Mouse (Mus musculus): ENCODE measurements around the gene Rtn4rl1. TPM values are rescaled to one million over a fixed set of nuclear protein-coding genes. Genes with fewer than 3 reads are reported as not detected.
A peak's percentile ranks its signal among the peaks of the same experiment; 100 is the strongest.

Gene Rtn4rl1
- polyA plus RNA-seq, 1 experiment from 2014 or later = 2.4 TPM

DNA sequence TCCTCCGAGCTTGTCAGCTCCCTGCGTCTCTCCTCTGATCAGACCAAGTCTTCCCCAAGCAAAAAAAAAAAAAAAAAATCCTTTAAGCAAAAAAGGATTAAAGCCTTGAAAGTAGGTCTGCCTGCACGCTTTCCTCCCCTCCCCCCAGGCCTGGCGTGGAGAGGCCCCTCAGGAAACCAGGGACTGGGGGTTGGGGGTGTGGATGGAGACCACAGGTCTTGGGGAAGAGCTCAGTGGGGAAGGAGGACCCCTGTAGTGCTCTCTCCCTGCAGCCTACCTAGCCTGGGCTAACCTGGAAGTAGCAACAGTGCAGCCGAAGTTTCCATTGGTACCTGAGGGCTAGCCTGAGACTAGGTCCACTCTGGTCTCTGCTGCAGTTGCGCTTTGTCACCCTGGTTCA, 17.2 kb downstream of the Rtn4rl1 start:
- Histone ChIP-seq H3K36me3 (ENCODE audit: control insufficient read depth, insufficient read depth, low read length) (no peaks in the 10 kb centered on the region), H3K4me2 (replicated peaks; ENCODE audit: low read depth, low read length) (no peak overlapping the region), H3K4me3 (ENCODE audit: low read depth, low read length) (no peak overlapping the region), H3K9me3 (ENCODE audit: control insufficient read depth, low read length) (no peaks in the 10 kb centered on the region), H3K27me3 (ENCODE audit: control insufficient read depth, insufficient read depth, low read length) (no peaks in the 10 kb centered on the region), H3K27ac (ENCODE audit: low read depth, low read length) (no peak overlapping the region), H3K4me1 (replicated peaks; ENCODE audit: control insufficient read depth, insufficient read depth, low read length) (peaks cover 3% of the 10 kb centered on the region; the same call in 1 of the 2 replicates), H3K9ac (ENCODE audit: low read depth, low read length) (no peak overlapping the region)
- no peak for ATAC-seq (ENCODE audit: low FRiP score)
- DNase-seq (ENCODE audit: low spot score) = no peak
- 50% methylated on average over 6 of the region's 6 CpGs for WGBS

GRCm38 (mm10) chr11:75212031-75212667, 18.6 kb downstream of the Rtn4rl1 start:
- Histone ChIP-seq H3K4me1 (replicated peaks; ENCODE audit: control insufficient read depth, insufficient read depth, low read length) (peaks cover 3% of the 10 kb centered on the region; the same call in 1 of the 2 replicates), H3K9ac (ENCODE audit: low read depth, low read length) (no peak overlapping the region), H3K4me2 (replicated peaks; ENCODE audit: low read depth, low read length) (no peak overlapping the region), H3K36me3 (ENCODE audit: control insufficient read depth, insufficient read depth, low read length) (no peaks in the 10 kb centered on the region), H3K9me3 (ENCODE audit: control insufficient read depth, low read length) (no peaks in the 10 kb centered on the region), H3K4me3 (ENCODE audit: low read depth, low read length) (no peak overlapping the region), H3K27ac (ENCODE audit: low read depth, low read length) (peak overlapping the region; percentile 39; the same call in 1 of the 2 replicates), H3K27me3 (ENCODE audit: control insufficient read depth, insufficient read depth, low read length) (no peaks in the 10 kb centered on the region)
- ATAC-seq (ENCODE audit: low FRiP score) (no peak), DNase-seq (ENCODE audit: low spot score) (no peak)
- WGBS = 47% methylated on average over 8 of the region's 8 CpGs

- no peak for DNase-seq (ENCODE audit: low spot score)
- no peaks in the 10 kb centered on the region for H3K36me3 ChIP-seq (ENCODE audit: control insufficient read depth, insufficient read depth, low read length)
- no peak overlapping the region for H3K4me3 ChIP-seq (ENCODE audit: low read depth, low read length)
- ATAC-seq (ENCODE audit: low FRiP score) = no peak
- H3K27ac ChIP-seq (ENCODE audit: low read depth, low read length) = no peak overlapping the region
- H3K4me1 ChIP-seq (replicated peaks; ENCODE audit: control insufficient read depth, insufficient read depth, low read length) = peaks cover 3% of the 10 kb centered on the region; the same call in 1 of the 2 replicates
- H3K9me3 ChIP-seq (ENCODE audit: control insufficient read depth, low read length) = no peaks in the 10 kb centered on the region
- H3K4me2 ChIP-seq (replicated peaks; ENCODE audit: low read depth, low read length) = no peak overlapping the region
- no peak overlapping the region for H3K9ac ChIP-seq (ENCODE audit: low read depth, low read length)
- H3K27me3 ChIP-seq (ENCODE audit: control insufficient read depth, insufficient read depth, low read length) = no peaks in the 10 kb centered on the region
- WGBS = 39% methylated on average over 3 of the region's 3 CpGs
These were observed 19.3 kb downstream of the Rtn4rl1 start for GRCm38 (mm10) chr11:75212876-75213275.

DNA sequence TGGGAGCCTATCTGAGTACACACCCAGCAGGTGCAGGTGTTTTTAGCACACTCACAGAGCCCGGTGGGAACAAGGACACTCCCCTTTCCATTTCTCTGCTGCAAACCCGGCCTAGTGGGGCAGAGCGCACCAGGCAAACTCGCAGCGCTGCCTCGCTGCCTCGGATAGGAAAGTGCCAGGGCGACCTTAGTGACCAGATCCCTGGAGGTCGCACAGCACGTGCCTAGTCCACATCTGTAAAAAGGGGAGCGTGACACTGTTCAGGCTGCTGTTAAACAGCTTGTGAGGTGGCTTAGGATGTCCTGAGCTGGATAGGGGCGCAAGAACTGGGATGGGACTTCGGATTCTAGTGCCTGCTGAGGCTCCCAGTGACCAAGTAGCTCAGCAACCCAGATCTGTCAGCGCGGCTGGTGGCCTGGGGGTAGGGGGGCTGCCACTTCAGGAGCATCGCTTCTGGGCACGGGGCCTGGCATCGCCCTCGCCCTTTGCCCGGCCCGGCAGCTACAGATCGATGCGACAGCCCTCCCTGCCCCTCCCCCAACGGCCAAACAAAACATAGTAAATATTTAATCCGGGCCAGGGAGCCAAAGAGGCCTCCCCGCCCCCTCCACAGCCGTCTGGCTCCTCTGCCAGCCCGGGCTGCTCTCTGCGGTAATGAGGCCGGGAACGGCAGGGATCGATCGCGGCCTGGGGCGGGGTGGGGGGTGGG, 19.9 kb downstream of the Rtn4rl1 start:
- Histone ChIP-seq H3K4me3 (ENCODE audit: low read depth, low read length) (peak overlapping the region; percentile 27), H3K4me2 (replicated peaks; ENCODE audit: low read depth, low read length) (peak overlapping the region; percentile 52), H3K9me3 (ENCODE audit: control insufficient read depth, low read length) (no peaks in the 10 kb centered on the region), H3K27me3 (ENCODE audit: control insufficient read depth, insufficient read depth, low read length) (no peaks in the 10 kb centered on the region), H3K36me3 (ENCODE audit: control insufficient read depth, insufficient read depth, low read length) (no peaks in the 10 kb centered on the region), H3K27ac (ENCODE audit: low read depth, low read length) (peak overlapping the region; percentile 62; the same call in 1 of the 2 replicates), H3K9ac (ENCODE audit: low read depth, low read length) (peak overlapping the region; percentile 53; the same call in 1 of the 2 replicates), H3K4me1 (replicated peaks; ENCODE audit: control insufficient read depth, insufficient read depth, low read length) (peaks cover 3% of the 10 kb centered on the region; the same call in 1 of the 2 replicates)
- WGBS = 4% methylated on average over 33 of the region's 35 CpGs
- peak; percentile 70 for ATAC-seq (ENCODE audit: low FRiP score)
- DNase-seq (ENCODE audit: low spot score) = peak; percentile 76

GRCm38 (mm10) chr11:75214081-75214950, 20.7 kb downstream of the Rtn4rl1 start:
- H3K36me3 ChIP-seq (ENCODE audit: control insufficient read depth, insufficient read depth, low read length) = no peaks in the 10 kb centered on the region
- H3K9ac ChIP-seq (ENCODE audit: low read depth, low read length) = peak overlapping the region; percentile 53; the same call in 1 of the 2 replicates
- H3K9me3 ChIP-seq (ENCODE audit: control insufficient read depth, low read length) = no peaks in the 10 kb centered on the region
- no peaks in the 10 kb centered on the region for H3K27me3 ChIP-seq (ENCODE audit: control insufficient read depth, insufficient read depth, low read length)
- peak overlapping the region; percentile 27 for H3K4me3 ChIP-seq (ENCODE audit: low read depth, low read length)
- H3K4me2 ChIP-seq (replicated peaks; ENCODE audit: low read depth, low read length) = peak overlapping the region; percentile 52
- DNase-seq (ENCODE audit: low spot score) (no peak), ATAC-seq (ENCODE audit: low FRiP score) (peak; percentile 50)
- 16% methylated on average over 12 of the region's 13 CpGs for WGBS
- peaks cover 3% of the 10 kb centered on the region; the same call in 1 of the 2 replicates for H3K4me1 ChIP-seq (replicated peaks; ENCODE audit: control insufficient read depth, insufficient read depth, low read length)
- peak overlapping the region; percentile 62; the same call in 1 of the 2 replicates for H3K27ac ChIP-seq (ENCODE audit: low read depth, low read length)

DNA sequence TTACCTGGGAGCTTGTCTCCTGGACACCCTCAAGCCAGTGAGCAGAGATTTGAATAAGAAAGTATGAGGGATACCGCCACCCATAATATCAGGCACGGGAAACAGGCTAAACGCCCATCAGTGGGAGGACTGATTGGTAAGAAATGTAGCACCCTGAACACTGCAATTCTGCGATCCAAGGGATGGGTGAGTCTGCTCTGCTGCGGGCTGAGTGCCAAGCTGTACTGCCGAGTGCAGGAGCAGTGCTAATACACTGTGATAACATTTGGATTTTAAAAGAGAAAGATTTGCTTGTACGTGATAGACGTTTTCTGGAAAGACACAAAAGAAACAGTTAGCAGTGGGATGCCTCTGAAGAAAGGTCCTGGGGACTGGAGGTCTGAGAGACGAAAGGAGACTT, 26.5 kb downstream of the Rtn4rl1 start:
- H3K9me3 ChIP-seq (ENCODE audit: control insufficient read depth, low read length) = no peaks in the 10 kb centered on the region
- H3K9ac ChIP-seq (ENCODE audit: low read depth, low read length) = no peak overlapping the region
- H3K4me3 ChIP-seq (ENCODE audit: low read depth, low read length) = no peak overlapping the region
- H3K27me3 ChIP-seq (ENCODE audit: control insufficient read depth, insufficient read depth, low read length) = no peaks in the 10 kb centered on the region
- ATAC-seq (ENCODE audit: low FRiP score) (no peak), DNase-seq (ENCODE audit: low spot score) (no peak)
- H3K4me2 ChIP-seq (replicated peaks; ENCODE audit: low read depth, low read length) = no peak overlapping the region
- WGBS = 54% methylated on average over 9 of the region's 9 CpGs
- no peaks in the 10 kb centered on the region for H3K4me1 ChIP-seq (replicated peaks; ENCODE audit: control insufficient read depth, insufficient read depth, low read length)
- no peak overlapping the region for H3K27ac ChIP-seq (ENCODE audit: low read depth, low read length)
- H3K36me3 ChIP-seq (ENCODE audit: control insufficient read depth, insufficient read depth, low read length) = no peaks in the 10 kb centered on the region

- Histone ChIP-seq H3K36me3 (ENCODE audit: control insufficient read depth, insufficient read depth, low read length) (no peaks in the 10 kb centered on the region), H3K27ac (ENCODE audit: low read depth, low read length) (no peak overlapping the region), H3K4me2 (replicated peaks; ENCODE audit: low read depth, low read length) (no peak overlapping the region), H3K9ac (ENCODE audit: low read depth, low read length) (no peak overlapping the region), H3K4me1 (replicated peaks; ENCODE audit: control insufficient read depth, insufficient read depth, low read length) (no peaks in the 10 kb centered on the region), H3K27me3 (ENCODE audit: control insufficient read depth, insufficient read depth, low read length) (no peaks in the 10 kb centered on the region), H3K9me3 (ENCODE audit: control insufficient read depth, low read length) (no peaks in the 10 kb centered on the region), H3K4me3 (ENCODE audit: low read depth, low read length) (no peak overlapping the region)
- no peak for ATAC-seq (ENCODE audit: low FRiP score)
- no peak for DNase-seq (ENCODE audit: low spot score)
- WGBS = 52% methylated on average over 4 of the region's 6 CpGs
These were observed 27.0 kb downstream of the Rtn4rl1 start for GRCm38 (mm10) chr11:75220517-75221145.

DNA sequence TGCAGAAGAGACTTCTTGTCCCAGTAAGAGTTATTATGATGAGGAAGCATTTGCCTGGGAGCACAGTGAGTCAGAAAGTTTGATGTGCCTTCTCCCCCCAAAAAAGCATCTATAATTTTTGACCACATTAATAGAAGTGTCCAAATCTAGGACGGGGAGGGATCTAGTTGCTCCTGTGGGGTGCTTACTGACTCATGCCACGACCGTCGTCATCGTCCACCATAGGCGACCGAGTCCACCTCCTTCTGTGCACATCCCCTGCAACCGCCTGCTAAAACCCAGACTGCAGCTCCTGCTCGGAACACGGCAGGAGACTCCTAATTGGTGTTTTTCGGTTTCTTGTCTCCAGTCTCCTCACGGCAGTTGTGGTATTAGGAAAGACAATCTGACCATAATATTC, 30.5 kb downstream of the Rtn4rl1 start:
- WGBS = 86% methylated on average over 12 of the region's 12 CpGs
- H3K36me3 ChIP-seq (ENCODE audit: control insufficient read depth, insufficient read depth, low read length) = no peaks in the 10 kb centered on the region
- no peaks in the 10 kb centered on the region for H3K4me1 ChIP-seq (replicated peaks; ENCODE audit: control insufficient read depth, insufficient read depth, low read length)
- no peak for ATAC-seq (ENCODE audit: low FRiP score)
- no peaks in the 10 kb centered on the region for H3K9me3 ChIP-seq (ENCODE audit: control insufficient read depth, low read length)
- DNase-seq (ENCODE audit: low spot score) = no peak
- no peak overlapping the region for H3K9ac ChIP-seq (ENCODE audit: low read depth, low read length)
- H3K4me3 ChIP-seq (ENCODE audit: low read depth, low read length) = no peak overlapping the region
- H3K27ac ChIP-seq (ENCODE audit: low read depth, low read length) = no peak overlapping the region
- no peak overlapping the region for H3K4me2 ChIP-seq (replicated peaks; ENCODE audit: low read depth, low read length)
- no peaks in the 10 kb centered on the region for H3K27me3 ChIP-seq (ENCODE audit: control insufficient read depth, insufficient read depth, low read length)
